Mouse (Mus musculus) embryonic fibroblast, embryonic 13.5 days (primary cell): ENCODE results near the gene Kif15.

Experiments used
- CTCF ChIP-seq: IDR thresholded peaks from 2 replicates; pipeline ENCODE4 v1.5.1; 2011; ENCODE audit warnings: mild to moderate bottlenecking, control low read depth, low read length, moderate library complexity, borderline replicate concordance; ENCODE audit not compliant: insufficient read depth
- POLR2A ChIP-seq: IDR thresholded peaks from 2 replicates; pipeline ENCODE4 v1.6.1; 2011; ENCODE audit warnings: low read depth, mild to moderate bottlenecking, control low read depth, low read length, moderate library complexity

DNA sequence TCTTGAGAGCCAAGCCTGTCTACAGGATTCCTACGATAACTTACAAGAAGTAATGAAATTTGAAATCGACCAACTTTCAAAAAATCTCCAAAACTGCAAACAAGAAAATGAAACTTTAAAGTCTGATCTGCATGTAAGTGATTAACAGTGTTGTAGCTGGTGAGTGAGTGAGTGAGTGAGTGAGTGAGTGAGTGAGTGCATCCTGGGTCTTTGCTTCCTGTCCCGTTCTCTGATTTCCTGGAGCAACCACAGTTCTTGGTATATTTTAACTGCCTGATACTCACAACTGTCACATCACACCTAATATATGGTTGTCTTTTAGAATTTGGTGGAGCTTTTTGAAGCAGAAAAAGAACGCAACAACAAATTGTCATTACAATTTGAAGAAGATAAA is 48.3 kb downstream of the Kif15 start:
- TF ChIP-seq CTCF (no peak), POLR2A (no peak)
